Mouse (Mus musculus) C2C12 (cell line): ENCODE data around the gene Nsdhl.

Experiments used
- CEBPB ChIP-seq: IDR thresholded peaks from one replicate; pipeline ENCODE4 v1.6.1; 2011; ENCODE audit warnings: low read depth, mild to moderate bottlenecking, control low read depth, moderate library complexity
- CTCF ChIP-seq: IDR thresholded peaks from one replicate; pipeline ENCODE4 v1.5.1; 2011; ENCODE audit not compliant: control insufficient read depth, insufficient read depth, insufficient read length
- MAX ChIP-seq: IDR thresholded peaks from one replicate; pipeline ENCODE4 v1.6.1; 2011; ENCODE audit warnings: mild to moderate bottlenecking, control low read depth

DNA sequence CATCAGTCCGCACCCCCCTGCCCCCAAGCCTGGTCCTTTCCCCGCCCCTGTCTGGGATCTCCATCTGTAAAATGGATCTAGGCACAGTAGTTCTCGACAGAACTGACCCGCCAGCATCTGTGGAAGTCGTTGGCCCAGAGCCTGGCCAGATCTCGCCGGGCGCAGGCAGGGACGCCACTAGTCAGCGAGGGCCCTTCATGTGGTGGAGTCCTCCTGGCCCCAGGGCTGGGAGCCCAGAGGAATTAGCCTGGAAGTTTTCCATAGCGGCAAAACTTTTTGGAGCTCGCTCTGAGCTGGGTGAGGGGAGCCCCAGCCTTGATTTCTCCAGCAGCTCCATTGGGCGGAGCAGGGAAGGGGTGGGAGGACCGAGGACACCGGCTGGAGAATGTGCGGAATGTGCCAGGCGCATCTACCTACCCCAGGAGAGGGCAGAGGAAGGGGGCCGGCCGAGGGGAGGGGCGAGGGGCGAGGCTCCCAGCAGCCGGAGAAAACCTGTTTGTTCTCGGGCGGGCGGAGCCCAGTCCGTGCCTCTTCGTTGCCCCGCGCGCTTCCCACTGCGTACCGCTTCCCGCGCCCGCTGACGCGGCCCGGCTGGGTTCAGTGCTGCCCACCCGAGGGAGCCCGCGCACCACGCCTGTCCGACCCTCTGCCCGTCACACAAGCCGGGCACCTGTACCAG, 68.6 kb downstream of the Nsdhl start, which contains the start of gene Zfp185:
- TF ChIP-seq CTCF: no peak
- no peak for TF ChIP-seq CEBPB
- TF ChIP-seq MAX: no peak
